Mouse (Mus musculus) ES-Bruce4 (cell line): ENCODE data around the gene Shisa3.

Experiments
- CTCF ChIP-seq: IDR thresholded peaks from one replicate; pipeline ENCODE4 v1.8.1; 2011; ENCODE audit warnings: low read depth, low read length
- EP300 ChIP-seq: IDR thresholded peaks from 2 replicates; pipeline ENCODE4 v1.6.1; 2011; ENCODE audit warnings: low read depth, low read length; ENCODE audit not compliant: insufficient read depth
- POLR2A ChIP-seq: IDR thresholded peaks from one replicate; pipeline ENCODE4 v1.8.1; 2011; ENCODE audit warnings: low read length; ENCODE audit not compliant: insufficient read depth

- TF ChIP-seq CTCF (no peak), EP300 (no peak), POLR2A (no peak)
Observed at GRCm38 (mm10) chr5:67670158-67670557, 62.5 kb downstream of the Shisa3 start.
